Mouse (Mus musculus) midbrain, embryonic 12.5 days (tissue): ENCODE data around the gene Kdm2b. TPM values are rescaled to one million over a fixed set of nuclear protein-coding genes. Genes with fewer than 3 reads are reported as not detected.
A peak's percentile ranks its signal among the peaks of the same experiment; 100 is the strongest.

ENCODE experiments used
- ATAC-seq: fragments of 200-750 bp; cut with Nextera tagmentation; 2 replicates; pipeline ENCODE4 v1.8.0; 2017; ENCODE audit warnings: low read depth, moderate TSS enrichment, moderate library complexity; ENCODE audit not compliant: low FRiP score
- H3K27ac ChIP-seq: fragments of 300-500 bp; sonication (generic); replicated peaks from 2 replicates; pipeline ENCODE4 v1.5.1; 2016; ENCODE audit warnings: mild to moderate bottlenecking
- H3K27me3 ChIP-seq: fragments of 300-500 bp; sonication (generic); 2 replicates; pipeline ENCODE4 v1.6.1; 2016; ENCODE audit warnings: mild to moderate bottlenecking
- H3K36me3 ChIP-seq: fragments of 300-500 bp; sonication (generic); 2 replicates; pipeline ENCODE4 v1.6.1; 2016
- H3K4me1 ChIP-seq: fragments of 300-500 bp; sonication (generic); 2 replicates; pipeline ENCODE4 v1.6.1; 2016
- H3K4me2 ChIP-seq: fragments of 300-500 bp; sonication (generic); replicated peaks from 2 replicates; pipeline ENCODE4 v1.6.1; 2016; ENCODE audit warnings: mild to moderate bottlenecking, moderate library complexity
- H3K4me3 ChIP-seq: fragments of 300-500 bp; sonication (generic); 2 replicates; pipeline ENCODE4 v1.5.1; 2016; ENCODE audit warnings: mild to moderate bottlenecking
- H3K9ac ChIP-seq: fragments of 300-500 bp; sonication (generic); replicated peaks from 2 replicates; pipeline ENCODE4 v1.6.1; 2016; ENCODE audit warnings: mild to moderate bottlenecking, moderate library complexity
- H3K9me3 ChIP-seq: fragments of 300-500 bp; sonication (generic); 2 replicates; pipeline ENCODE4 v1.6.1; 2016; ENCODE audit warnings: mild to moderate bottlenecking
- WGBS: fragments of 180-500 bp; shearing (Covaris S2); methylation state at CpG from one replicate; pipeline ENCODE4 v1.1.7; 2016; 5-methylcytosine and 5-hydroxymethylcytosine counted together
- polyA plus RNA-seq: library from polyadenylated mRNA; unstranded; fragments of >200 nt; fragmentation: Nextera tagmentation; extraction: Ambion mirVana; gene quantifications from 2 replicates; pipeline ENCODE4 v1.2.1, GENCODE M21; 2016

Gene Kdm2b
- polyA plus RNA-seq, 1 experiment from 2014 or later = 108 TPM

DNA sequence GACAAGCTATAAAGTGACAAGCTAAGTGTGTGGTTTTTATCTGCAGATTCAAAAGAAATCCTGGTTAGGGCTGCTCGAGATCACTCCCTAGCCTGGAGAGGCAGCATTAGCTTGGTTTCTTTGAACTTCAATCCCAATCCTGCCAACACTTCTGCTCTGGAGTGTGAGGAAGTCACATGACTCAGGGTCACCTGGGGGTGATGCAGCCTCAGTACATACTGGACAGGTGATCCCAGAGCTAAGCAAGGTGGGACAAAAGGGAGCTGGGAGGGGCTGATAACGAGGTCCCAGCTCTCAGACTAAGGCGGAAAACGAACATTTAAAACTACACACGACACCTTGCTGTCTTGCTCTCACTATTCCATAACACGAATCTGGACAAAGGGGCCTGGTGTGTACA is 24.8 kb downstream of the Kdm2b start:
- H3K4me3 ChIP-seq = no peak overlapping the region
- no peak for ATAC-seq
- no peaks in the 10 kb centered on the region for H3K4me1 ChIP-seq
- no peaks in the 10 kb centered on the region for H3K27me3 ChIP-seq
- no peak overlapping the region for H3K27ac ChIP-seq
- 88% methylated on average over 6 of the region's 6 CpGs for WGBS
- no peaks in the 10 kb centered on the region for H3K9me3 ChIP-seq
- H3K36me3 ChIP-seq = no peaks in the 10 kb centered on the region
- H3K4me2 ChIP-seq = no peak overlapping the region
- H3K9ac ChIP-seq = no peak overlapping the region

DNA sequence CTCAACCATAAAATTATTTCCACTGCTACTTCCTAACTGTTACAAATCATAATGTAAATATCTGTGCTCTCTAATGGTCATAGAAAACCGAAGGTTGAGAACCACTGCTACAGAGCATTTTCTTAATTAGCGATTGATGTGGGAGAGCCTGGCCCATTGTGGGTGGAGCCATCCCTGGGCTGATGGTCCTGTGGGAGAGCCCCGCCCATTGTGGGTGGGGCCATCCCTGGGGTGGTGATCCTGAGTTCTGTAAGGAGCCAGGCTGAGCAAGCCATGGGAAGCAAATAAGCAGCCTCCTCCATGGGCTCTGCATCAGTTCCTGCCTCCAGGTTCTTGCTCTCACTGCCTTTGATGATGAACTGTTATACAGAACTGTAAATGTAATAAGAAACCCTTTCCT is 27.7 kb downstream of the Kdm2b start:
- Histone ChIP-seq H3K9me3 (no peaks in the 10 kb centered on the region), H3K9ac (no peak overlapping the region), H3K4me1 (peaks cover 15% of the 10 kb centered on the region), H3K4me3 (no peak overlapping the region), H3K27me3 (no peaks in the 10 kb centered on the region), H3K27ac (no peak overlapping the region), H3K36me3 (no peaks in the 10 kb centered on the region), H3K4me2 (no peak overlapping the region)
- ATAC-seq = no peak
- 60% methylated on average over 3 of the region's 3 CpGs for WGBS

DNA sequence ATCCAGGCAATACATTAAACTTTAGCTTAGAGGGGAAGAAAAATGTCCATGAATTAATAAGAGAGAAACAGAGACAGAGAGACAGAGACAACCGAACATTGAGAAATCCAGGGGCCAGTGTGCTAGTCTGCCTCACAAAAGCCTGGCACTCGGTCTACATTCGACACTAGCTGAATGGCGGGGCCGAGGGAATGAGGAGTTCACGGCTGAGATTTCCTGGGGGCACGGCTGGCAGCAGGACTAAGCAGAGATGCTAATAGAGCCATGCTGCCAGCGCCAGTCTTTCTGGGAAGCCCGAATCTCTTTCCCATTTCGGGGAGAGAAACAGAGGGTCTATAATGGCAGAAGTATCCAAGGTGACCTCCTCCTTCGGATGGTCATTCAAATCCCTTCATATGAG is 30.2 kb downstream of the Kdm2b start:
- Histone ChIP-seq H3K9me3 (no peaks in the 10 kb centered on the region), H3K4me1 (peaks cover 25% of the 10 kb centered on the region), H3K27ac (no peak overlapping the region), H3K36me3 (no peaks in the 10 kb centered on the region), H3K9ac (no peak overlapping the region), H3K27me3 (peaks cover 2% of the 10 kb centered on the region), H3K4me3 (no peak overlapping the region), H3K4me2 (no peak overlapping the region)
- ATAC-seq = no peak
- 82% methylated on average over 11 of the region's 11 CpGs for WGBS

DNA sequence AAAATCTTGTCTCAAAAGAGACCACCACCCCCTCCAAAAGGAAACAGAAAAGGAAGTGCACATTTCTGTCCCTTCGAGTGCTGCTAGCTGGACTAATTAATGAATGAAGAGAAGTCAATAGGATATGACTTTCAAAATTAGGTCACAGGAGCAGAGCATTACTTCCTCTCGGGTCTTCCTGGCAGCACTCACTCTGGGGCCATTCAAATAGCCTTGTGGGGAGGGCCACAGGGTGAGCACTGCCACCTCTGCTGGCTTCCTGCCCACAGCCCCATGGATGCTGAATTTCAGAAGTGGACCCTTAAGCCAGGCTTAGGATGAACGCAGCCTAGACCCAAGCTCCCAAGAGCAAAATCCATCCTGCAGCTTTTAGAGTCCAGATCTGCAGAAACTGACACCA is 33.6 kb downstream of the Kdm2b start:
- peaks cover 42% of the 10 kb centered on the region for H3K4me1 ChIP-seq
- no peak overlapping the region for H3K27ac ChIP-seq
- no peak for ATAC-seq
- 74% methylated on average over 3 of the region's 3 CpGs for WGBS
- H3K36me3 ChIP-seq = no peaks in the 10 kb centered on the region
- H3K4me3 ChIP-seq = no peak overlapping the region
- H3K4me2 ChIP-seq = no peak overlapping the region
- no peak overlapping the region for H3K9ac ChIP-seq
- no peaks in the 10 kb centered on the region for H3K9me3 ChIP-seq
- H3K27me3 ChIP-seq = peaks cover 34% of the 10 kb centered on the region

DNA sequence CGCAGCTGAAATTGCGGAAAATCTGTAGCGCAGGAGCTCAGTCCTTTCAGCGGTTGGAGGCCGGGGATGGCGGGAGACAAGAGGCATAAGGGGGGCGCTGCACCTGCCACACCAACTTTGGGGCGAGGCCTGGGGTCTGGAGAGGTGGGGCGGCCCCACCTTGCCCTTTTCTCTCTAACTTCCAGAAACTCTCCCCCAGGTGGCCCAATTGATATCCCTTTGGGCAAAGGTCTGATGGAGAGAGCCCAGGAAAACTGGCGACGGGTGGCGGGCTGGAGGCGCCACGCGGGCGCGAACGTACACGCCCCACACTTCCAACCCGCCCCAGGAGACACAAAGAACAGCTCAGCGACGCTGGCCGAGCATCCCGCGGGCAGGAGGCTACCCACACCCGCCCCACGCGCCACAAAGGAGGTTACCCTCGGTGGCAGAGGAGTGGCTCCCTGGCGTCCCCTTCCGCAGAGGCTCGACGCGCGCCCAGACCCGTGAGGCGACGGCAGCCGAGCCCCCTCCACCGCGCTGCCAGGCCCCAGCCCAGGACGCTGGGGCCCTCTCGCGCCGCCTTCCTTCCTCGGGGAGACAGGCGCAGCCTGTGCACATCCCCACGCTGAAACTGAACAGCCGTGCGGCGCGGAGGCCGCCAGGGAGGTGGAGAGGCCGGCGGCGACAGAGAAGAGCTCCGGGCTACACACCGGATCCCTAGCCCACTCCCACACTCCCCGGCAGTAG is 37.5 kb downstream of the Kdm2b start:
- peaks cover 34% of the 10 kb centered on the region for H3K27me3 ChIP-seq
- peaks cover 41% of the 10 kb centered on the region for H3K4me1 ChIP-seq
- 2% methylated on average over 59 of the region's 59 CpGs for WGBS
- H3K4me2 ChIP-seq = peak overlapping the region; percentile 65
- peak overlapping the region; percentile 42 for H3K4me3 ChIP-seq
- H3K9ac ChIP-seq = peak overlapping the region; percentile 58
- H3K36me3 ChIP-seq = 0 out of 2 replicates have a peak, but pooled peaks cover 12% of the 10 kb centered on the region
- no peaks in the 10 kb centered on the region for H3K9me3 ChIP-seq
- no peak for ATAC-seq
- no peak overlapping the region for H3K27ac ChIP-seq

DNA sequence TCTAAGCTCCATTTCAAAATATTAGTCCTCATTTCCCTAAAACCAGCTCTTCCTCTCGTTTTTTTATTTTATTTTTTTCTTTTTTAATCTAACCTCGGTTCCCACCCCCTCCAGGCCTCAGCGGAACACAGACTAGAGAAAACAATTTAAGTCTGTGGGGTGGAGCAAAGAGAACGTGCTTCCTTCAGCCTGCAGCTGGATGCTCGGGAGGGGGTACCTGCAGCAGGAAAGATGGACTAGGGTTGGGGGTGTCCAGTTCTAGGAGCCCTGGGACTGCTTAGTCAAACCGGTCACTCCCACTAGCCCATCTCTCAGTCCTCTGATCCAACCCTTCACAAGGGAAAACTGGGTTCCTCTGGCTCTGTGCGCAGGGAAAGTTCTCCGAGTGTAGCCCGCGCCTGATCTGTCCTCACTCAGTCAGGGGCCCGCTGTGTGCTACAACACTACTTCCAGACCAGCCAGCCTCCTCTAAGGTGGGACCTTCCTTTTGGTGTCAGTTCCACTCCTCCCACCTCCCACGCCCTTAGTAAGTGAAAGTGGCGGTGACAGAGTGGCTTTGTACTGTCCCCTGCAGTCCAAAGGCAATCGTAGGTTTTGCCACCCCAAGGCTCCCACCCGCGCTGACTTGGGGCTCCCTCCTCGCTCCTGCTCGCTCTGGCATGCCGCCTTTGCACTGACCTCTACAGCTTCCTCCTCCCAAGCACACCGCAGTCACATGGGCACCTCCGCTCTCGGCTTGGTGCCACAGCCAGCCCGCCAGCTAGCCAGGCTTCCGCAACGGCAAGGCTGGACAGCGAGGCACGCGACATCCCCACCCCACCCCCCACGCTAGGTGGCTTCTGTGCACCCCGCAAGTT is 38.3 kb downstream of the Kdm2b start:
- peaks cover 34% of the 10 kb centered on the region for H3K4me1 ChIP-seq
- peak overlapping the region; percentile 58 for H3K9ac ChIP-seq
- peaks cover 34% of the 10 kb centered on the region for H3K27me3 ChIP-seq
- ATAC-seq = 0 out of 2 replicates have a peak, but pooled peaks have one; percentile 38
- no peaks in the 10 kb centered on the region for H3K9me3 ChIP-seq
- H3K27ac ChIP-seq = no peak overlapping the region
- 0 out of 2 replicates have a peak, but pooled peaks cover 12% of the 10 kb centered on the region for H3K36me3 ChIP-seq
- peak overlapping the region; percentile 42 for H3K4me3 ChIP-seq
- 4% methylated on average over 30 of the region's 30 CpGs for WGBS
- H3K4me2 ChIP-seq = peak overlapping the region; percentile 65

DNA sequence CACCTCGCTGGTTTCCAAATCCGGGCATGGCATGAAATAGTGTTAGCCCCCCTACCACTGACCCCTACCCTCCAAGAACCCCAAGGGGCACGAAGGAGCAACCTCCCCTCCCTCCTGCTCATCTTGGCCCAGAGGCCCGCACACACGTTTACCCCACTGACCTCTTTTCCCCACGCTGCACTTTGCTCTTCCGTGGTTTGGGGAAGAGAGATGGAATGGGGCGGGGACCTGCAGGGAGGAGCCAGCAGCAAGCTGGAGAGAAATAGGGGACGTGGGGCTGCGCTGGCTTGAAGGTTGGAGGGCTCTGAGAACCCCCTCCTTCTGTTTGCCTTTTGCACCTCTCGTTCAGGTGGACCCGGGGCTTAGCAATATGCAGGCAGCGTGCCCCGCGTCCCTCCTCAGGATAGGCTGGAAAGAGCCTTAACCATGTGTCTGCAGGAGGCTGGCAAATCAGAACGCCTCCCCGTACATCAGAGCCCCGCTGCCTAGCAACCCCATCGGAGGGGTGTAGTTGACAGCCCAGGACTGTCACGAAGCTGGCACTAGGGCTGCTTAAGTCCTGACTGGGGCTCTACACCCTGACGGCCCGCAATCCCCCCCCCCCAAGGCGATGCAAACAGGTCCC is 39.2 kb downstream of the Kdm2b start:
- H3K9me3 ChIP-seq = no peaks in the 10 kb centered on the region
- H3K4me1 ChIP-seq = peaks cover 31% of the 10 kb centered on the region
- 0 out of 2 replicates have a peak, but pooled peaks cover 12% of the 10 kb centered on the region for H3K36me3 ChIP-seq
- H3K9ac ChIP-seq = peak overlapping the region; percentile 58
- ATAC-seq = peak; percentile 94
- 20% methylated on average over 23 of the region's 23 CpGs for WGBS
- no peak overlapping the region for H3K27ac ChIP-seq
- H3K4me3 ChIP-seq = peak overlapping the region; percentile 42
- peaks cover 34% of the 10 kb centered on the region for H3K27me3 ChIP-seq
- H3K4me2 ChIP-seq = peak overlapping the region; percentile 65

DNA sequence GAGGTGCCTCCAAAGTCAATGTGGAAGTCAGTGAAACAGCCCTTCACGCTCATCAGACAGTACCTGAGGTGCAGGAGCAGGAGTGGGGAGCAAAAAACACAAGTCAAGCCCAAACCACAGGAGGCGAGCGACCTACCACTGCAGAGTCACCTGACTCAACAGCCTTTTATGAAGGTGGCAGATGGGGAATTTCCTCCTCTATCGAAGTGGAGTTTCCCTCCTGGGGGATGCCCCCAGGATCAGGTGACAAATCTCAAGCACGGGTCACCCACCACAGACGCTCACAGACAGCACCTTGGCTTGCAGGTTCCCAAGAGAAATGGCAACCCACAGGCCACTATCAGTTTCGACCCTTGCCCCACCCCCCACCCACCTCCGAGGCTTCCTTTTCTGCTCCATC is 40.5 kb downstream of the Kdm2b start:
- 91% methylated on average over 8 of the region's 8 CpGs for WGBS
- Histone ChIP-seq H3K9me3 (no peaks in the 10 kb centered on the region), H3K4me1 (peaks cover 28% of the 10 kb centered on the region), H3K9ac (no peak overlapping the region), H3K27me3 (peaks cover 29% of the 10 kb centered on the region), H3K4me2 (no peak overlapping the region), H3K27ac (no peak overlapping the region), H3K4me3 (no peak overlapping the region), H3K36me3 (0 out of 2 replicates have a peak, but pooled peaks cover 12% of the 10 kb centered on the region)
- ATAC-seq = no peak

DNA sequence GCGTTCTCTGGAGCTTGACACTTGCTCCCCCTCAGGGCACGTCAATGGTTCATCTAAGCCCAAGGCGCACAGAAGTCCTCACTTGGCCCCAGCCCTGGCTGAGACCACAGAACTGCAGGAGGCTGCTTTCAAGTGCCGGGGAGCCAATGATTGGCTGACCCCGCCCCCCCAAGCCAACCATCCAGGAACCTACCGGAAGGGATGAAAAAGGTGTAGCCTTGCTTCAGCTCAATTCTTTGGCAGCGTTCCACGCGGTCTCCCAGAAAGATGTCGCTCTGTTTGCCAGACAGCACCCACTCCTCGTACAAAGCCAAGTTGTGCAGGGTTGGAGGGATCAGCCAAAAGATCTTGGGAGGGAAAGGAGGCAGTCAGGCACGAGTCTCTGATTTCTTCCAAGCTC is 42.1 kb downstream of the Kdm2b start:
- 85% methylated on average over 12 of the region's 12 CpGs for WGBS
- Histone ChIP-seq H3K36me3 (0 out of 2 replicates have a peak, but pooled peaks cover 12% of the 10 kb centered on the region), H3K4me1 (peaks cover 26% of the 10 kb centered on the region), H3K4me2 (no peak overlapping the region), H3K27me3 (peaks cover 13% of the 10 kb centered on the region), H3K9ac (no peak overlapping the region), H3K27ac (no peak overlapping the region), H3K9me3 (no peaks in the 10 kb centered on the region), H3K4me3 (no peak overlapping the region)
- ATAC-seq = no peak

DNA sequence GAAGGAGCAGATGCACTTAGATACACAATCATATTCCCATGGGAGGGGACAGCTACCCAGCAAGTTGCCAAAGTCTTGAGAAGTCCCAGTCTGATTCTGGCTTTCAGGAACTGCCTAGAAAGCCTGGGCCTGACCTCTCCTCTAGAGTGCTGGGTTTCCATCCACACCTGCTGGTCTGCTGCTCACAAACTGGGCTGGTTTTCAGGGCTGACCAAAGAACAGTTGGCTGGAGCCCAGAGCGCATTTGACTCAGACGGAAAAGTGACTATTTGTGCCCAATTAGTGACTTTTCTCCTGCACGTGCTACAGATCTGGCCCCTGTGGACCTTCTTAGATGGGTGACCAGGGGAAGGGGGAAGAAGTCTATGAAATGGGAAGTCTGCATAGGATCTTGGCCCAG is 50.9 kb downstream of the Kdm2b start:
- ATAC-seq = no peak
- 87% methylated on average over 3 of the region's 3 CpGs for WGBS
- Histone ChIP-seq H3K27ac (no peak overlapping the region), H3K4me2 (no peak overlapping the region), H3K9ac (no peak overlapping the region), H3K9me3 (no peaks in the 10 kb centered on the region), H3K4me1 (0 out of 2 replicates have a peak, but pooled peaks cover 5% of the 10 kb centered on the region), H3K4me3 (no peak overlapping the region), H3K27me3 (no peaks in the 10 kb centered on the region), H3K36me3 (peaks cover 22% of the 10 kb centered on the region; the same call in 1 of the 2 replicates)

DNA sequence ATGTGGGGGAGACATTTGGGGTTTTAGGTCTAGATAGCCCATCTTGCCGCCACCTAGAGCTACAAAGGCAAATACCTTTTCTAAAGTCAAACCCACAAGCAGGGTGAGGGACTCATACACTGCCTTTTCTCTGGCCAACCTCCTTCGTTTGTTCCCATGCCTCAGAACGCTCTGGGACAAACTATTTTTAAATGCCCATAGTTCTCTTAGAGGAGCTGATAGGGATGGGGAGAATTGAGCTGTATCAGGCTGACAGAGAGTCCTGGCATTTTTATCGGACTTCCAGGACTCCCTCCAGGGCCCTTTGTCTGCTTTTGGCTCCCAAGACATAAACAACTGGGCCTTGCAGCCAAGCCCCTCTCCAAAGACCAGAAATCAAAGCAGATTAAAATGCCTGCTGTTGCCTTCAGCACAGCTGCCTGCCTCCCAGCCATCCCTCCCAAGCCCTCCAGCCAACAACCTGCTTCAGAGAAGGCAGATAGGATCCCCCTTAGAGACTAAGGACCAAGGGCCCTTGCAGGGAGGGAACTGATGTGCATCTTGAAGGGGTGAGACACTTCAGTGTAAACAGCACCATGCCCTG is 51.6 kb downstream of the Kdm2b start:
- H3K9ac ChIP-seq = no peak overlapping the region

More for the DNA sequence above, 51.6 kb downstream of the Kdm2b start:
- 0 out of 2 replicates have a peak, but pooled peaks cover 5% of the 10 kb centered on the region for H3K4me1 ChIP-seq
- no peaks in the 10 kb centered on the region for H3K9me3 ChIP-seq
- H3K4me2 ChIP-seq = no peak overlapping the region
- ATAC-seq = no peak
- WGBS = 78% methylated on average over 4 of the region's 4 CpGs
- peaks cover 22% of the 10 kb centered on the region; the same call in 1 of the 2 replicates for H3K36me3 ChIP-seq
- H3K27me3 ChIP-seq = no peaks in the 10 kb centered on the region
- H3K27ac ChIP-seq = no peak overlapping the region
- H3K4me3 ChIP-seq = no peak overlapping the region
